Mouse (Mus musculus) neural tube, embryonic 11.5 days (tissue): ENCODE measurements around the gene Lep. TPM values are rescaled to one million over a fixed set of nuclear protein-coding genes. Genes with fewer than 3 reads are reported as not detected.

Experiments
- ATAC-seq: fragments of 200-750 bp; cut with Nextera tagmentation; 2 replicates; pipeline ENCODE4 v1.8.0; 2017; ENCODE audit warnings: moderate number of reproducible peaks, mild to moderate bottlenecking, moderate TSS enrichment, moderate library complexity; ENCODE audit not compliant: insufficient read depth, low FRiP score, low TSS enrichment
- DNase-seq: peaks from one replicate; pipeline ENCODE4 v3.0.0-alpha.2; 2015; ENCODE audit warnings: low spot score
- H3K27ac ChIP-seq: fragments of 300-500 bp; sonication (generic); 2 replicates; pipeline ENCODE4 v1.5.1; 2014; ENCODE audit warnings: low read depth, mild to moderate bottlenecking, low read length
- H3K27me3 ChIP-seq: fragments of 300-500 bp; sonication (generic); 2 replicates; pipeline ENCODE4 v1.6.1; 2014; ENCODE audit warnings: mild to moderate bottlenecking, low read length, mixed read lengths; ENCODE audit not compliant: control insufficient read depth, insufficient read depth
- H3K36me3 ChIP-seq: fragments of 300-500 bp; sonication (generic); 2 replicates; pipeline ENCODE4 v1.6.1; 2014; ENCODE audit warnings: mild to moderate bottlenecking, low read length, moderate library complexity, mixed read lengths; ENCODE audit not compliant: control insufficient read depth, insufficient read depth
- H3K4me1 ChIP-seq: fragments of 300-500 bp; sonication (generic); 2 replicates; pipeline ENCODE4 v1.6.1; 2014; ENCODE audit warnings: low read length, mixed read lengths; ENCODE audit not compliant: control insufficient read depth, insufficient read depth
- H3K4me2 ChIP-seq: fragments of 300-500 bp; sonication (generic); 2 replicates; pipeline ENCODE4 v1.6.1; 2014; ENCODE audit warnings: low read depth, mild to moderate bottlenecking, moderate library complexity
- H3K4me3 ChIP-seq: fragments of 300-500 bp; sonication (generic); 2 replicates; pipeline ENCODE4 v1.5.1; 2014; ENCODE audit warnings: low read depth, low read length
- H3K9ac ChIP-seq: fragments of 300-500 bp; sonication (generic); 2 replicates; pipeline ENCODE4 v1.6.1; 2014; ENCODE audit warnings: mild to moderate bottlenecking, low read length
- H3K9me3 ChIP-seq: fragments of 300-500 bp; sonication (generic); 2 replicates; pipeline ENCODE4 v1.6.1; 2016; ENCODE audit warnings: low read length; ENCODE audit not compliant: control insufficient read depth
- WGBS: fragments of 180-500 bp; shearing (Covaris S2); extraction: QIAGEN DNeasy Blood & Tissue Kit; methylation state at CpG from one replicate; pipeline ENCODE4 v1.1.7; 2014; 5-methylcytosine and 5-hydroxymethylcytosine counted together
- microRNA-seq: library from miRNA; unstranded; fragments of <30 nt; microRNA quantifications from one replicate; pipeline ENCODE4, GENCODE M21; 2016
- polyA plus RNA-seq: library from polyadenylated mRNA; unstranded; fragments of >200 nt; fragmentation: Nextera tagmentation; extraction: Ambion mirVana; gene quantifications from 2 replicates; pipeline ENCODE4 v1.2.1, GENCODE M21; 2014

Gene Lep
- polyA plus RNA-seq, 1 experiment from 2014 or later, result not detected

GRCm38 (mm10) chr6:29115756-29116155 lies 55.7 kb downstream of the Lep start:
- DNase-seq (no peak), ATAC-seq (no peak)
- no peaks in the 10 kb centered on the region for H3K27me3 ChIP-seq
- no peaks in the 10 kb centered on the region for H3K36me3 ChIP-seq
- H3K4me2 ChIP-seq, result no peak overlapping the region
- H3K4me1 ChIP-seq, result no peaks in the 10 kb centered on the region
- 74% methylated on average over 7 of the region's 7 CpGs for WGBS
- H3K27ac ChIP-seq, result no peak overlapping the region
- H3K9ac ChIP-seq, result no peak overlapping the region
- H3K9me3 ChIP-seq, result 0 out of 2 replicates have a peak, but pooled peaks cover 5% of the 10 kb centered on the region
- H3K4me3 ChIP-seq, result no peak overlapping the region

DNA sequence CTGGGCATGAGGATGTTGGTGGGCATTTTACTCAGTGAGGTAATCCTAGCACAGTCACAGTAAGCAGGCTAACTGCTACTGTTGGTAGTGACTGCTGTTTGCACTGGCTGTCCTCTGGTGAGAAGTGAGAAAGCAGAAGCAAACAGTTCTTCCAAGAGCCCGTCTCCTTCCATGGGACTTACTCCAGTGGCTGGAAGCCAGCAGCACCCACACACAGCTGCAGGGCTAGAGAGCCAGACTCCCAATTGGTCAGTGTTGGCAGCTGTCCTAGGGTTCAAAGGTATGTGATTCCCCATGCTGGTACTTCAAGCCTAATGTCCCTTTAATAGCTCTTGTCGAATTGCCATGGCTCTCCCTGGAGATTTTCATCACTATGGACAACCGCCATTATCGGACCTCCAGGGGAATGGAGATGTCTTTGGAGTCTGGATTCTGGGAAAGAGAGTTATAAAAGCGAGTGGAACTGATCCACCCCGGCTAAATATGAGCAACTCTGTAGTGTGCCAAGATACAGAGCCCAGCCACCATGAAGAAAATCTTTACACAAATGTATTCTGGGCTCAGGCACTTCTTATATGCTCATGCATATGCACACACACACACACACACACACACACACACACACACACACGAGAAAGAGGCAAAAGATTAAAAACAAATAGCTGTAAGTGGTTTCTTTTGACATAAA lies 57.5 kb downstream of the Lep start:
- Histone ChIP-seq H3K4me2 (no peak overlapping the region), H3K9ac (no peak overlapping the region), H3K4me1 (no peaks in the 10 kb centered on the region), H3K9me3 (no peaks in the 10 kb centered on the region), H3K4me3 (no peak overlapping the region), H3K27me3 (no peaks in the 10 kb centered on the region), H3K27ac (no peak overlapping the region), H3K36me3 (no peaks in the 10 kb centered on the region)
- DNase-seq (no peak), ATAC-seq (no peak)
- WGBS, result 68% methylated on average over 7 of the region's 7 CpGs

DNA sequence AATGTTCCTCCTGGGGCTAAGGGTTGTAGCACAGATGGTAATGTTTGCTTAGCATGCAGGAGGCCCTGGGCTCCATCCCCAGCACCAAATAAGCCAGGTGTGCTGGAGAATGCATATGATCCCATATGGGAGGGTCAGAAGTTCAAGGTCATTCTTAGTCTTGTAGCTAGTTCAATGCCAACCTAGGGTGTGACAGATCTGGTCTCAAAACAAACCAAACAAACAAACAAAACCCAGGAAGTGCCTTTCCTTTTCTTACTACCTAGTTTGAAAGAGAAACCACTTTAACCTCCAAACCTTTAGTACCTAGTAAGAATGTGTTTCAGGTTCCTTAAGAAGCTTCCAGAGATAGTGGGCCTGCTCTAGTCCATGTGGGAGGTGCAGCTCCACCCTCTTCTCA lies 58.2 kb downstream of the Lep start:
- no peak overlapping the region for H3K4me2 ChIP-seq
- no peaks in the 10 kb centered on the region for H3K27me3 ChIP-seq
- H3K9me3 ChIP-seq, result no peaks in the 10 kb centered on the region
- no peak overlapping the region for H3K27ac ChIP-seq
- no peaks in the 10 kb centered on the region for H3K36me3 ChIP-seq
- no peak overlapping the region for H3K4me3 ChIP-seq
- no peak overlapping the region for H3K9ac ChIP-seq
- no peaks in the 10 kb centered on the region for H3K4me1 ChIP-seq
- DNase-seq (no peak), ATAC-seq (no peak)

GRCm38 (mm10) chr6:29118963-29119362 lies 58.9 kb downstream of the Lep start:
- WGBS, result 73% methylated on average over 4 of the region's 4 CpGs
- H3K27me3 ChIP-seq, result no peaks in the 10 kb centered on the region

DNA sequence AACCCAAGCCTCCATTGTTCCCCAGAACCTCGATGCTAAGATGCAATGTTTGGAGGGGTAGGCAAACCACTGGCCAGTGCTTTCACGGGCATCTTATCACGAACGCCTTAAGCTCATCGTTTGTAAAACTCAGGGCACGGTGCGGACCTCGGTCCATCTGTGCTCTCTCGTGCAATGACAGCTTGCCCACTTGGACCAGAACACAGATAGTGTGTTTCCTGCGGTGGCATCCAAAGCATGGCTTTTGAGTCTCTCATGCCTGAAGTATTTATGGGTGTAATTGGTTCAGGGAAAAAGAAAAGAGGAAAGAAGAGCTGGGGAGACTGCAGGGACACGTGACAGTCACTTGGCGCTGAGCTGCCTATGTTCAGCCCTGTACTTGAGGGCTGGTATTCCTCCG lies 60.0 kb downstream of the Lep start:
- H3K27ac ChIP-seq, result no peak overlapping the region
- H3K36me3 ChIP-seq, result no peaks in the 10 kb centered on the region; the same call in 1 of the 2 replicates
- H3K9me3 ChIP-seq, result no peaks in the 10 kb centered on the region
- H3K4me2 ChIP-seq, result no peak overlapping the region
- H3K4me1 ChIP-seq, result no peaks in the 10 kb centered on the region
- H3K27me3 ChIP-seq, result no peaks in the 10 kb centered on the region
- ATAC-seq, result no peak
- DNase-seq, result no peak
- WGBS, result 90% methylated on average over 13 of the region's 13 CpGs
- H3K9ac ChIP-seq, result no peak overlapping the region
- H3K4me3 ChIP-seq, result no peak overlapping the region

More at GRCm38 (mm10) chr6:29118963-29119362, 58.9 kb downstream of the Lep start:
- H3K4me3 ChIP-seq, result no peak overlapping the region
- no peak overlapping the region for H3K27ac ChIP-seq
- H3K4me2 ChIP-seq, result no peak overlapping the region
- DNase-seq (no peak), ATAC-seq (no peak)
- no peaks in the 10 kb centered on the region for H3K9me3 ChIP-seq
- H3K9ac ChIP-seq, result no peak overlapping the region
- H3K4me1 ChIP-seq, result no peaks in the 10 kb centered on the region
- no peaks in the 10 kb centered on the region for H3K36me3 ChIP-seq

Small RNA genes within 50 kb of the gene (microRNA-seq; reads per million reads assigned to microRNA genes)
- 3.4 reads per million, percentile 6 among the genes with 10 or more reads in this experiment for gene Mir129-1

Other genes starting within 250 kb of the Lep start
- 6.3 and 7.2 TPM in 2 replicates for gene Lrrc4, start 228.5 kb upstream of the Lep start, polyA plus RNA-seq
- gene Rbm28, start 104.8 kb downstream of the Lep start, polyA plus RNA-seq, result 70.7 and 71.3 TPM in 2 replicates
- 1.2 and 1.4 TPM in 2 replicates for gene Prrt4, start 119.4 kb downstream of the Lep start, polyA plus RNA-seq
- gene Impdh1, start 156.1 kb downstream of the Lep start, polyA plus RNA-seq, result 50.7 and 56.5 TPM in 2 replicates
- 35.5 and 42.2 TPM in 2 replicates for gene Hilpda, start 212.3 kb downstream of the Lep start, polyA plus RNA-seq
- 0.32 and 0.33 TPM in 2 replicates for gene Fam71f2, start 219.4 kb downstream of the Lep start, polyA plus RNA-seq